Mouse (Mus musculus): ENCODE measurements at regions not wholly inside any gene's neighbourhood (a gene's known extent, or its start where the extent isn't known, plus 50 kb on each side); places are given as distances from the start of the nearest gene placed in this dataset.

GRCm38 (mm10) chr3:126308303-126308702, 55.2 kb upstream of the Arsj start:
- no peak overlapping the region for H3K9ac ChIP-seq (ENCODE audit: low read depth, low read length)
- H3K36me3 ChIP-seq (ENCODE audit: insufficient read depth, low read length) = no peaks in the 10 kb centered on the region
- no peaks in the 10 kb centered on the region for H3K4me1 ChIP-seq (replicated peaks; ENCODE audit: insufficient read depth, low read length)
- no peak overlapping the region for H3K27ac ChIP-seq
- H3K9me3 ChIP-seq (replicated peaks; ENCODE audit: low read length) = no peaks in the 10 kb centered on the region
- ATAC-seq (replicated peaks; ENCODE audit: low FRiP score, low read depth) = no peak
- H3K4me3 ChIP-seq (replicated peaks; ENCODE audit: low read depth, low read length) = no peak overlapping the region
- no peak for DNase-seq (ENCODE audit: low spot score)
- H3K4me2 ChIP-seq (ENCODE audit: low read length) = no peak overlapping the region
- TF ChIP-seq CTCF (IDR thresholded peaks at IDR 0.05; ENCODE audit: low read depth) = no peak
- no peaks in the 10 kb centered on the region for H3K27me3 ChIP-seq (ENCODE audit: insufficient read depth, low read length)
